Mouse (Mus musculus) cerebral cortex, adult 2 months (tissue): Measurements from ENCODE around the gene Gpr18.

Experiments
- WGBS: fragments of 180-500 bp; shearing (Covaris S2); methylation state at CpG from one replicate; pipeline ENCODE4 v1.1.7; 2018; 5-methylcytosine and 5-hydroxymethylcytosine counted together

The Gpr18 gene

DNA sequence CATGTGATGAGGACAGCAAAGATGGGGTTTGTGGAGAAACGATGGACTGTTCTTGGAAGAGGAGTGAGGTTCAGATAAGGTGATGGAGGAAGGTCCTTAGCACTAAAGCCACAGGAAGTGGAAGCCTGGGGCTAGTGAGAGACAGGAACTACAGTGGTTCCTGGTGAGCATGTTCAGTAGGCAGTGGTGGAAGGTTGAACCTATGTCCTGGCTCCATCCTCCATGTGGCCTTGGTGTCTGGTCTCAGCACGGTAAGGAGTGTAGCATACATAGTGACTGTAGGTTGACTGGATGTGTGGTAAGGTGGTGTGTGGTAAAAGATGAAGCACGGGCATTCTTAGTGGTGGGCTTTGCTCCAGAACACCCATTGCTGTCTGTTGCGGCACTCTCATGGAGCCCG is 34.3 kb upstream of the Gpr18 start:
- WGBS, result 78% methylated on average over 5 of the region's 5 CpGs

- WGBS, result 86% methylated on average over 3 of the region's 3 CpGs
These were observed 33.9 kb upstream of the Gpr18 start for GRCm38 (mm10) chr14:121949436-121949835.

- 91% methylated on average over 3 of the region's 3 CpGs for WGBS
These were observed 32.4 kb upstream of the Gpr18 start for GRCm38 (mm10) chr14:121947966-121948365.

DNA sequence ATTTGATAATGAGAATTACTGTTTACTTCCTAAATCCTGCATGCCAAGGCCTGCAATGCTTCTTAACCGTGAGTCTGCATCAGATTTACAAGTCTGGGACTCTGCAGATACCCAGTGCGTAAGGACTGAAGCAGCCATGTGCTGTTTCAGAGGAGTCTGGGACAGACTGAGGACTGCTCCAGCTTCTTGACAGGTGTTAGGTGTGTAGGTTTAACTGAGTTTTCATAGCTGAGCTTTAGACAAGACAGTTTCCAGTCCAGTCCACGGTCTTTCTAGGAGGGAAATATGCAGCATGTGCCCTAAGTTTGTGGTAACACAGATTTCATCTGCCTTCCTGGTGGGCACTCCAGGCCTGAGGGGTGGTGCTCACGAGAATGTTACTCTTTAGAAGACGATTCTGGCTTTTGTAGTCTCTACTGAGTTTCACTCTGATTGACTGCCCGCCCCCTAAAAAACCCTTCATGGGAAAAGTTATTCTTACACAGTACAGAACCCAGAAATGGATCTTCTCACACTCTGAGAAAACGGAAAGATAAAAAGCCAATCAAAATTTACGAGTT is 31.7 kb upstream of the Gpr18 start:
- 63% methylated on average over 8 of the region's 8 CpGs for WGBS

DNA sequence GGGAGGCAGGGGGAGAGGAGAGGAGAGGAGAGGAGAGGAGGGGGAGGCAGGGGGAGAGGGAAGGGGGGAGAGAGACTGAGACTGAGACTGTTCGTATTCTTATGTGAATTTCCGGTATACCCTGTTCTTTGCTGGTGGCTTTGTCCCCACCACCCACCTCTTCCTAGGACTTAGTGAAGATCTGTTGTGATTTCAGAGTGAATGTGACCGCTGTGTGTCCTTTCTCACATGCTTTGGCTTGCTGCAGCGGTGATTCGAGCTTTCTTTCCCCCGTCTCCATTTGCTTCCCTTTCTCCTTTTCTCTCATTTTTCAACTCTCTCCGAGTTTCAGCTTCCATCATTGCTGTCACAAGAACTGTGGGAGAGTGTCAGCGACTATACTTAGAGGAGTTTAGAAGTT is 31.1 kb upstream of the Gpr18 start:
- WGBS, result 35% methylated on average over 8 of the region's 8 CpGs

DNA sequence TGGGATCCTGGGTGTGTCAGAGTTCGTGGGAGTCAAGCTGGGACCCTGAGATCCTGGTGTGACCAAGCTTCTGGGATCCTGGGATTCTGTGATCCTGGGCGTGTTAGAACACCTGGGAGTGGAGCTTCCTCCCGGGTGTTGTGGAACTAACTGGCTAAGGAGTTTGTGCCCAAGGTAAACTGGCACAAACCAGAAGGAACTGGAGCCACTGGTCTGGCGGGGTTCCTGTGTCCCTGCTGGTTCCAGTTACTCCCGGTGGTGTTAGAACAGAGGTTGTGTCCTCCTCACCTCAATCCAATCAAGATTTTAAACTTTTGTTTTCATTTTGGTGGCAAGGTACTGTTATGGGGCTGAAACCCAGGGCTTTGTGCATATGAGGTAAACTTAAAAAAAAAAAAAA is 30.6 kb upstream of the Gpr18 start:
- 85% methylated on average over 5 of the region's 5 CpGs for WGBS

DNA sequence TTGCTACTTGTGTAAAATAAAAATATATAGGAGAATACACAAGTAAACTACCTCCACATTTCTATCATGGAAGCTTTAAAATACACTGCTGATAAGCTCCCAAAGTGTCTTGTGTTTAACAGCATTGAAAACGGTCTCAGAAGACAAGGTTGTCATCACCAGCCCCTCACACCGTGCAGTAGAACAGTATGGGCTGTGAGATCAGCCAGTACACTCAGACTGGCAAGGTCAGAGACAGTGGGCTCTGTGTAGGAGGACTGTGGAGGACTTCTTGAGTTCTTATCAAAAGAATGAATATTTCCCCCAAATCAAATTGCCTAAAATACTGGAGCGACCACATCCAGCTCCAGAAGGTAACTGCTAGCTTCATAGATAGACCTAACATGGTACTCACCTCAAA is 24.0 kb upstream of the Gpr18 start:
- 75% methylated on average over 3 of the region's 3 CpGs for WGBS

DNA sequence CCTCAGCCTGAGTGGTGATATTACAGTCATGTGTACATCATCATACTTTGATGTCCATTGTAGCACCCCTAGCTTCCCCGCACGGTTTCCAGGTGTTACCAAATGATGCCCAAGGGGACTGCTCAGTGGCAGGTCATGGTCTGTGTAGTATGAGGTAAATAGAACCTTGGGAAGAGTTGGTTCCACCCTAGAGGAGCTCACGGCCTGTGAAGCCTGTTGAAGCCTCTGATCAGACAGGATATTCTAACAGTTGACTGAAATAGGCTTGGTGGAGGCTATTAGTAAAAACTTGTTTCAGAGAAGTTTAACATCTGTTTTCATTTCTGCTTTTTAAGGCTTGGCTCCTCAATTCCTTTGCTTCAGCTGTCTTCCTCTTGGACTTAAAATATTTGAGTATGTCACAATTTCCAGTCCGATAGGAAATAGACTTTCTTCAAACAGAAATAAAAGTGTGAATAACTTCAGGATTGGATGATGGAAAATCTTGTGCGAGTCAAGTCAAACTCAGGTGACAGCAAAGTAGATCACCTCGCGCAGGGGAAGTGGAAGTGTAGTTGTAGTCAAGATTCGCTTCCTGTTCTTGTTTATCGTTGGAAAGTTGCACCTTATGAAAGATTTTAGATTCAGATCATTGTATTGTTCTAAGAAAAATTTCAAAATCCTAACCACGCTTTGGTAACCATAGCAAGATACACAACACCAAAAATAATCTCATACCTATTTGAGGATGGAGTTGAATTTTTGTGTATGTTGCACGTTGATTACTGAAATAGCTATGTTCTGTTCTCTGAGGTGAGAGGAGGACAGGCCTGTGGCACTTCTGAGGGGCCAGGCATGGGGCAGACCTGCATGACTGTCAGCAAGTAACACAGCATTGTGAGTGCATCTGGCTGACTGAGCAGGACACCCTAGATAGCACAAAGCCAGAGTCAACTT is 22.9 kb upstream of the Gpr18 start:
- 76% methylated on average over 11 of the region's 11 CpGs for WGBS

DNA sequence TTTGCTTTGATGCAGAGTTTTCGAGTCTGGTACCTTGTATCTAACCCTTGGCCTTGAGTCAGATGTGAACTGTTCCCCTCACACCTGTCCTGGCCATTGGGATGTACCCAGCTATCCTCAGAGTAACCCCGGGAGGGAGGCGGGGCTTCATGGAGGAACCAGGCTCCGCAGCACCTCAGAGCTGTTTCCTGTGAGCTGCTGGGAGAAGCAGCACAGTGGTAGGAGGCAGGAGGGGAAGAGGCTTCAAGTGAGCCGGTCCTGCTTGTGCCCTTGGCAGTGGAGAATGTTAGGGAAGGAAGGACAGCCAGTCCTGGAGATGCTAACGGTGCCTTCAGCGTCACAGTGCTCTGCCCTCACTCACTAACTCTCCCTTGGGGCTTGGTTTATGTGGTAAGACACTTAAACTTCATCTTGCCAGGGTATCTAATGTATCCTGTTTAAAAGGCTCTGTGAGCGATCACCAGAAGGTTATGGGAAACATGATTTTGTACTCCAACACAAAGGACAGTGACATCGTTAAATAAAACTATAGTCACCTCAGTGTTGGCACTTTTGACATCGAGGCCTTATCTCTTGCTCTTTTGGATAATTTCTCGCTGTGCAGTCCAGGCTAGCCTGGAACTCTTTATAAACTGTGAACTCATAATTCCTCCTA is 22.1 kb upstream of the Gpr18 start:
- WGBS, result 81% methylated on average over 11 of the region's 11 CpGs

DNA sequence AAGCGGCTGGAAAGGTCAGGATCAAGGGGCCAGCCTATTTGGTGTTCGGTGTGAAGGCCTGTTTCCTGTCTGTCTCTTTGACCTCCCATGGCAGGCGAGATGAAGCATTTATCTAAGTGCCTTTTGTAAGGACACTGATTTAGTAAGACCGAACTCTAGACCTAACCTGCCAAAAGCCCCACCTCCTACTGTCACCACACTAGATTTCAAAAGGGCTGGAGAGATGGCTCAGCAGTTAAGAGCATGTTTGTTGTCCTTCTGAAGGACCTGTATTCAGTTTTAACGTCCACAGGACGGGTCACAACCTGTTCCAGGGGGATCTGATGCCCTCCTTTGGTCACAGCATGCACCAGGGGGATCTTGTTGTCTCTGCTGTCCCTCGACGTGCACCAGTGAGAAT is 21.3 kb upstream of the Gpr18 start:
- 81% methylated on average over 8 of the region's 8 CpGs for WGBS

GRCm38 (mm10) chr14:121936356-121936755 is 20.8 kb upstream of the Gpr18 start:
- 93% methylated on average over 4 of the region's 4 CpGs for WGBS

DNA sequence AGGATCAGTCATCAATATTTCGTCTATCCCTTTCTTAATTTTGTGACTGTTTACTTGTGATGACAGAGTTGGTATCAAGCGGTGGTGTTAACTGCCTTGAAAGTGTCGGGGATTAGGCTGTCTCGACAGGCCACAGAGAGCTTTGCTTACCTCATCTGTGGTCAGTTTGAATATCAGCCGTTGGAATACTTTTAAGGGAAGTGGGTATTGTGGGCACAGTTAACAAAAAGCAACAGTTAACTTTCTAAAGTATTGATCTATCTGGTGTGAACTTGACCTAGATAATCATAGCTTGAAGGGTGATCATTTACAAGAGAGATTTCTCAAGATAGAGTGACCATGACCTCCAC is 19.0 kb upstream of the Gpr18 start:
- 91% methylated on average over 5 of the region's 5 CpGs for WGBS

DNA sequence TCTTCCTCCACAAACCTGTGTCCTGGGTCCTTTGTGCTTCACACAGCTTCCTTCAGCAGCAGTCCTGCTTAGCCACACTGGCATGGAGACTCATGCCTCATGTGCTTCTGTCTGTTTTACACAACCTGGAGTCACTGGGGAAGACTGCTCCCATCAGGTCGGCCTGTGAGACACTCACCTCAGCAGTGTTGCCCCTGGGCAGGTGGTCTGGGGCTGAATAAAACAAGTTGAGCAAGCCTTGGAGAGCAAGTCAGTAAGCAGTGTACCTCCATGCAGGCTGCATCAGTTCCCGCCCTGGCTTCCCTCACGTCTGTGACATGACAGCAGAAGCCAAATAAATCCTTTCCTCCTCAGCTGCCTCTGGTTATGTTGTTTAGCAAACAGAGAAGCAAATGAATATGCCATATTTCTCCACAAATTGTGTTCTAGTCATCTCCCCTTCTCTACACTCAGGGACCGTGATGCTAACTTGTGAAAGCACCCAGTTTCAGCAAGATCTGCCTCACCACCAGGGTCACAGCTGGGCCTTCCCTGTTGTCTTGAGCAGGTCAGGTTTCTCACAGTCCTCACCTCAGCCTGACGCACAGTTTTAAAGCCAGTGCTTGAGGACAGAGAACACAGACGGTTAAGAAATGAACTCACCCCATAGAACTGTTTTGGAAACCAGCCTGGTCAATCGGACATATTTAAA is 18.5 kb upstream of the Gpr18 start:
- WGBS, result 96% methylated on average over 7 of the region's 7 CpGs

GRCm38 (mm10) chr14:121932180-121932579 is 16.6 kb upstream of the Gpr18 start:
- WGBS, result 78% methylated on average over 4 of the region's 4 CpGs

- WGBS, result 92% methylated on average over 3 of the region's 3 CpGs
These were observed 16.0 kb upstream of the Gpr18 start for GRCm38 (mm10) chr14:121931594-121931993.

DNA sequence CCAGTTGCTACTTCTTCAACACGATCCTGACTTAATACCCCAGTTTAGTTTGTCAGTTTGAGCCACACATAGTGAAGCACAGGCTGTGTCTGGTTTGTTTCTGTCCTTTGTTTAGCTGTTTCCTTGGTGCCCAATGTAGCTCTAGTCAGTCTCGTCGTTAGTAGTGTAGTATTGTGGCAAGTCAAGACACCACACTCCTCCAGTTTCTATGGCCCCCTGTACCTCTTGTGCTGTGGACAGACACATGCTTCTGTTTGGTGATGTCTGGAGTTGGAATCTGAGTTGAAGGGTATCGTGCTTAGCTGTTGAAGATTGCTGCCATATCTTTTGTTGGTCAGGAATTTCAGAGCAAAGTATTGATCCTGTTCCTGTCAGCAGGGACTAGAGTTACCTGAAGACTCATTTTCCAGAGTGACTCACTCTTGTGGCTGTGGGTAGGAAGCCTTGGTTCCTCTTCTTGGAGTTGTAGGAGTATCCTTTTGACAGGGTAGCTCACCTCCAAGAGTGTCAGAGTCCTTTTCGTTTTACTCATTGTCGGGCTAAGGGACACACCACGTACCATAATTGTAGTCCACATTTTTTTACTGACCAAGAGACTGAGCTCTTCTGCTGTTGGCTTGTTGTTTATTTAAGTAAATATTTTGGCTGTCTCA is 15.3 kb upstream of the Gpr18 start:
- 72% methylated on average over 7 of the region's 7 CpGs for WGBS

GRCm38 (mm10) chr14:121929243-121929951 is 13.8 kb upstream of the Gpr18 start:
- WGBS, result 77% methylated on average over 12 of the region's 12 CpGs

- WGBS, result 57% methylated on average over 8 of the region's 8 CpGs
These were observed 13.0 kb upstream of the Gpr18 start for GRCm38 (mm10) chr14:121928375-121929137.

DNA sequence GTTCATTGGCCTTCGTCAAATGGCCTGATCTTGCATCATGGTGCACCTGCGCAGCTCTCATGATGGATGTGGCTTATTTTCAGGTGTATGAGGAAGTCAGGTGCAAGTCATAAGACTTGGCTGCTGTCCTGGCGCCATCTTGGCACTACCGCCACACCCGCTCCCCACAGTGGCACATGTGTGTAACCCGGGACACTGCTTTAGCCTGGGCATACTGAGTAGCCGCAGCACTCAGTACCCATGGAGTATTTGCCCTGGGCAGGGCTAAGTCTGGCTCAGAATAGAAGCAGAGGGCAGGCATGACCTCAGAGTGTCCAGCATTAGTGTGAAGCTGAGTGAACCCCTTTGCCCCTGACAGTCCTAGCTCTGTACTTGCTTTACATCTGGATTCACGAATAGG is 11.9 kb upstream of the Gpr18 start:
- WGBS, result 95% methylated on average over 8 of the region's 8 CpGs

DNA sequence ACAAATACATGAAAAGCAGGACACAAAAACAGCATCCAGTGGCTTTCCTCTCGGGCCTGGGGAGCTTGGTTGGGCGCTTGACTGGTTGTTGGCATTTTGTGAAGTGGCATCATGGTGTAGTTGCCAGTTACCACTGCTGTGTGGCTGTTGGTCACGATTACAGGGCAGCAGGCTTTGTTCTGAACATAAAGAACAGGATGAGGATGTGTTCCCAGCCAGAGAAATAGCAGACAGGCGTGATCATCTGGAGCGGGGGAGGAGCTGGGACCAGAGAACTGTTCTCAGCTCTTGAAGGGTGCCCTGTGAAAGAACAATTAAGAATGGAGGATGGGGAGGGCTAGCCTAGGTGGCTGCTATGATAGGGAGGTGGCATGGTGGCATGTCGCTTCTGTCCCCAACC is 11.3 kb upstream of the Gpr18 start:
- WGBS, result 74% methylated on average over 6 of the region's 6 CpGs
